Mouse (Mus musculus): Measurements from ENCODE around the gene Lima1.

DNA sequence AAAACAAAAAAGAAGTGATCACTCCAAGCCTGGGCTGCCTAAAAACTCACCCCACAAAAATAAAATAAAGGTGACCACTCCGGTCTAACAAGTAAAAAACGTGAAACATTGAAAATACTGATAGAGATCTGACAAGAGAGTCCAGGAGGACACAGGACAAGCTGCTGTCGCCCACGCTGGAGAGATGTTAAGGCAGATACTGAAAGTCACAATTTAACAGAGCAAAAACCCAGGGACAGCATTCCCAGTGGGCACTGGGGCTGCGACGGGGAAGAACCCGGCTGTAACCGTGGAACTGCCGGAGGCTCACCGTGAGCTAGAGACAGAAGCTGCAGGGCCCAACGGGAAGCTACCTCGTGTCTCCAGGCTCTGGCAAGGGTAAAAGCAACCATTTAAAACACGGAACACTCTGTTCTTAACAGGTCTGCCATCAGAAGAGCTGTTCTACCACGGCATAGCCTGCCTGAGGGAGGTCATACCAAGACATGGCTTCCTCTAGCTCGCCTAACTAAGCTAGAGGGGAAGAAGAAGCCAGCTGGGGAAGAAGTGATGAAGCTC lies 44.4 kb upstream of the Lima1 start:
- TF ChIP-seq POLR2A (IDR thresholded peaks at IDR 0.05; ENCODE audit: insufficient read depth, low read length) = no peak
- TF ChIP-seq CTCF (IDR thresholded peaks at IDR 0.05; ENCODE audit: low read depth, low read length) = no peak
